Comparison of ENCODE assay signal across 8 mouse cellular contexts in the genomic region with DNA sequence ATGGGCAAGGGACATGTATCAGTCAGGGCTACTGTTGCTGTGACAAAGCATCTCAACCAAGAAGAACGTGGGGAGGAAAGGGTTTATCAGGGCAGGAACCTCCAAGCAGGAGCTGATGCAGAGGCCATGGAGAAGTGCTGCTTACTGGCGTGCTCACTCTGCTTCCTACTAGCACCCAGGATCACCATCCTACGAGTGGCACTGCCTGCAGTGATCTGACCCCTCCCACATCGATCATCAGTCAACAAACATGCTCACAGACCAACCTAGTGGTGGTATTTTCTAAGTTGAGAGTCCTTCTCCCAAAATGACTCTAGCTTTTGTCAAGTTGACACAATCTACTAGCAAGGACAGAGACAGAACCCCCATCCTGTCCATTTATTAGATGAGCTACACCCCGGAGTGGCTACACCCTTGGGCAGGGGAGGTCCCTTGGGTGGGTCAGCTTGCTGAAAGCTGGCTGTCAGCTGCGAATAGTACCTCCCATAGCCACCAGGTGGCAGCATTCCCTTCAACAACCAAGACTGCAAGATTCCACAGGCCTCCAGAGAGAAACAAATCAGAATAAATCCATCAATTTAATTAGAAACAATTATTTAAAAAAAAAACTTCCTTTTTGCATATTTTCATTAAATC.
DNase-seq lines count a peak whose midpoint lies in the region; ATAC-seq and TF ChIP-seq lines count a peak whose summit lies in the region.

No protein-coding gene starts in this region.

- H3K27ac ChIP-seq in CH12.LX (ENCODE audit: insufficient read depth, low read depth) = no peak overlapping the region
- no peak overlapping the region for H3K27ac ChIP-seq in heart, embryonic 16.5 days (ENCODE audit: low read length)
- no peak overlapping the region for H3K27ac ChIP-seq in liver, postnatal 0 days (ENCODE audit: low read depth)
- no peak overlapping the region for H3K27ac ChIP-seq in thymus, adult 2 months (ENCODE audit: control insufficient read depth, insufficient read depth, low read length)

- TF ChIP-seq POLR2A in CH12.LX (IDR thresholded peaks at IDR 0.05; ENCODE audit: low read depth, low read length) = no peak
- no peak for TF ChIP-seq POLR2A in brain, embryonic 14.5 days (IDR thresholded peaks at IDR 0.05; ENCODE audit: borderline replicate concordance, extremely low read depth, insufficient read depth, insufficient read length, poor library complexity, severe bottlenecking)
- no peak for TF ChIP-seq POLR2A in thymus, adult 2 months (IDR thresholded peaks at IDR 0.05; ENCODE audit: control insufficient read depth, extremely low read depth, insufficient read depth, low read length, poor library complexity)

- peak; percentile 67 for ATAC-seq in erythroid progenitor cell, adult 5-6 weeks (replicated peaks; ENCODE audit: low FRiP score, poor library complexity, severe bottlenecking)
- 0 out of 2 replicates have a peak, but pooled peaks have one; percentile 49 for ATAC-seq in heart, embryonic 16.5 days (replicated peaks; ENCODE audit: extremely low read depth, insufficient read depth, low FRiP score)
- ATAC-seq in liver, postnatal 0 days = peak; percentile 56
- peak; percentile 39; the same call in 1 of the 2 replicates for ATAC-seq in neutrophil, adult 5-6 weeks (ENCODE audit: extremely low read depth, insufficient number of reproducible peaks, low FRiP score, poor library complexity, severe bottlenecking)

- dilution Hi-C loops in CH12.LX (cut with MboI; ENCODE audit: extremely low pct_ligation_motif_present, extremely low pct_unique_long_range_greater_than_20kb, low sequenced_read_pairs) = no loop called here

- no peaks in the 10 kb centered on the region for H3K27me3 ChIP-seq in CH12.LX (replicated peaks)
- H3K27me3 ChIP-seq in heart, embryonic 16.5 days (ENCODE audit: control insufficient read depth, insufficient read depth, low read length) = no peaks in the 10 kb centered on the region
- H3K27me3 ChIP-seq in liver, postnatal 0 days (ENCODE audit: insufficient read depth, low read length) = no peaks in the 10 kb centered on the region
- H3K27me3 ChIP-seq in thymus, adult 2 months (ENCODE audit: control insufficient read depth, insufficient read depth, low read length) = no peaks in the 10 kb centered on the region

- peak; percentile 79 for DNase-seq in CH12.LX (ENCODE audit: extremely low read depth)
- DNase-seq in brain, embryonic 14.5 days (ENCODE audit: low read depth) = peak; percentile 89
- DNase-seq in kidney, postnatal 10 days = peak; percentile 85
- peak; percentile 83 for DNase-seq in liver, postnatal 0 days
- DNase-seq in thymus, adult 2 months = peak; percentile 49

- TF ChIP-seq CTCF in CH12.LX (conservative IDR thresholded peaks at IDR 0.05 in 1 of 2, IDR thresholded peaks at IDR 0.05 in 1 of 2; ENCODE audit: low read depth in 2 of 2, low read length in 2 of 2) = peak; percentile 82 to 86
- peak; percentile 88 for TF ChIP-seq CTCF in brain, embryonic 14.5 days (IDR thresholded peaks at IDR 0.05; ENCODE audit: borderline replicate concordance, extremely low read depth, insufficient read depth, insufficient read length)
- TF ChIP-seq CTCF in liver, postnatal 0 days (IDR thresholded peaks at IDR 0.05; ENCODE audit: low read depth) = peak; percentile 86
- 0 out of 2 replicates have a peak, but pooled peaks have one; percentile 66 for TF ChIP-seq CTCF in thymus, adult 2 months (IDR thresholded peaks at IDR 0.05; ENCODE audit: borderline replicate concordance, control insufficient read depth, extremely low read depth, insufficient read depth, low read length, poor library complexity)

- no peaks in the 10 kb centered on the region for H3K9me3 ChIP-seq in CH12.LX (replicated peaks; ENCODE audit: low read length)
- no peaks in the 10 kb centered on the region for H3K9me3 ChIP-seq in heart, embryonic 16.5 days (replicated peaks; ENCODE audit: control insufficient read depth, low read length)
- no peaks in the 10 kb centered on the region for H3K9me3 ChIP-seq in liver, postnatal 0 days (ENCODE audit: low read length)

- peak; percentile 32 for TF ChIP-seq RAD21 in CH12.LX (IDR thresholded peaks at IDR 0.05; ENCODE audit: low read depth, low read length)

- 39% methylated on average over 6 of the region's 6 CpGs for WGBS in heart, embryonic 16.5 days
- 36% methylated on average over 6 of the region's 6 CpGs for WGBS in liver, postnatal 0 days (ENCODE audit: insufficient replicate concordance)
- WGBS in thymus, adult 2 months = 40% methylated on average over 6 of the region's 6 CpGs

- H3K4me1 ChIP-seq in CH12.LX (ENCODE audit: control insufficient read depth in 1 of 2, insufficient read depth in 2 of 2) = peaks cover 5 to 7% of the 10 kb centered on the region in 2 experiments
- peaks cover 4% of the 10 kb centered on the region; the same call in 1 of the 2 replicates for H3K4me1 ChIP-seq in heart, embryonic 16.5 days (ENCODE audit: control insufficient read depth, insufficient read depth, low read length)
- H3K4me1 ChIP-seq in liver, postnatal 0 days (ENCODE audit: insufficient read depth) = 0 out of 2 replicates have a peak, but pooled peaks cover 4% of the 10 kb centered on the region
- H3K4me1 ChIP-seq in thymus, adult 2 months (replicated peaks; ENCODE audit: control insufficient read depth, insufficient read depth, low read length) = no peaks in the 10 kb centered on the region

- TF ChIP-seq EP300 in CH12.LX (IDR thresholded peaks at IDR 0.05; ENCODE audit: low read length) = no peak
- TF ChIP-seq EP300 in liver, postnatal 0 days (IDR thresholded peaks at IDR 0.05; ENCODE audit: low read depth) = no peak

- H3K4me3 ChIP-seq in CH12.LX (replicated peaks in 1 of 3; ENCODE audit: low read depth in 2 of 3, low read length in 2 of 3, poor library complexity in 1 of 3) = no peak overlapping the region
- no peak overlapping the region for H3K4me3 ChIP-seq in heart, embryonic 16.5 days (ENCODE audit: low read length)
- no peak overlapping the region for H3K4me3 ChIP-seq in liver, postnatal 0 days (ENCODE audit: low read depth, low read length)
- no peak overlapping the region for H3K4me3 ChIP-seq in thymus, adult 2 months (ENCODE audit: control insufficient read depth, insufficient read depth, low read length)

- H3K36me3 ChIP-seq in CH12.LX (replicated peaks in 1 of 2; ENCODE audit: control insufficient read depth in 1 of 2, insufficient read depth in 1 of 2, low read length in 1 of 2) = no peaks in the 10 kb centered on the region
- H3K36me3 ChIP-seq in heart, embryonic 16.5 days (ENCODE audit: control insufficient read depth, insufficient read depth) = no peaks in the 10 kb centered on the region
- no peaks in the 10 kb centered on the region for H3K36me3 ChIP-seq in liver, postnatal 0 days (replicated peaks; ENCODE audit: insufficient read depth, low read length)
- H3K36me3 ChIP-seq in thymus, adult 2 months (ENCODE audit: control insufficient read depth, insufficient read depth, low read length) = no peaks in the 10 kb centered on the region

- no peak overlapping the region for H3K4me2 ChIP-seq in CH12.LX (ENCODE audit: insufficient read depth, low read depth, poor library complexity, severe bottlenecking)
- H3K4me2 ChIP-seq in heart, embryonic 16.5 days (ENCODE audit: low read depth, low read length) = no peak overlapping the region
- no peak overlapping the region for H3K4me2 ChIP-seq in liver, postnatal 0 days (ENCODE audit: low read depth, low read length)

- no peaks in the 10 kb centered on the region for H3K79me2 ChIP-seq in CH12.LX (replicated peaks; ENCODE audit: control insufficient read depth, extremely low read depth, insufficient read depth, poor library complexity, severe bottlenecking)

- H3K9ac ChIP-seq in CH12.LX (ENCODE audit: insufficient read depth, low read depth) = no peak overlapping the region
- H3K9ac ChIP-seq in heart, embryonic 16.5 days (ENCODE audit: low read length) = no peak overlapping the region
- no peak overlapping the region for H3K9ac ChIP-seq in liver, postnatal 0 days (replicated peaks)

- in situ Hi-C loops in CH12.LX (cut with MboI; ENCODE audit: low pct_ligation_motif_present, low pct_unique_long_range_greater_than_20kb, low sequenced_read_pairs) = loop anchor here (10.0 to 25.0 kb wide), 4 partner anchors 167 to 650 kb away; no protein-coding TSS in a partner anchor

TF ChIP-seq in CH12.LX, 34 proteins besides CTCF, POLR2A, EP300 and RAD21:
- TF ChIP-seq HCFC1 (IDR thresholded peaks at IDR 0.05; ENCODE audit: low read depth, low read length) (no peak), USF2 (conservative IDR thresholded peaks at IDR 0.05; ENCODE audit: low read depth, low read length) (no peak), TCF12 (IDR thresholded peaks at IDR 0.05; ENCODE audit: low read depth, low read length) (no peak), NELFE (IDR thresholded peaks at IDR 0.05; ENCODE audit: low read depth, low read length) (no peak), UBTF (IDR thresholded peaks at IDR 0.05; ENCODE audit: low read depth, low read length) (no peak), SMC3 (IDR thresholded peaks at IDR 0.05; ENCODE audit: low read depth, low read length) (peak; percentile 56)
